Mouse (Mus musculus) retina, embryonic 14.5 days (tissue): ENCODE measurements around the gene Thsd1.
"Not testable (repeated sequence)": the region's sequence is repeated elsewhere in the genome, so short reads cannot be mapped to it uniquely, and the experiment has no call there.

Source experiments
- DNase-seq: peaks from one replicate; pipeline ENCODE4 v3.0.0-alpha.2; 2015; ENCODE audit warnings: low spot score

The Thsd1 gene

GRCm38 (mm10) chr8:22264787-22265186 is 37.7 kb downstream of the Thsd1 start:
- no peak for DNase-seq

- DNase-seq, result no peak
Observed at GRCm38 (mm10) chr8:22265194-22265593, 38.1 kb downstream of the Thsd1 start.

- DNase-seq, result no peak
Observed at GRCm38 (mm10) chr8:22266809-22267208, 39.7 kb downstream of the Thsd1 start.

GRCm38 (mm10) chr8:22273142-22273541 is 46.0 kb downstream of the Thsd1 start:
- DNase-seq, result no peak

GRCm38 (mm10) chr8:22274641-22275040 is 47.5 kb downstream of the Thsd1 start:
- no peak for DNase-seq

GRCm38 (mm10) chr8:22282999-22283491 is 55.9 kb downstream of the Thsd1 start, which contains the start of gene Tpte:
Gene Tpte, plus strand, starts transcription at chr8:22283441.
- DNase-seq, result no peak

GRCm38 (mm10) chr8:22302326-22302725 is 75.2 kb downstream of the Thsd1 start:
- no peak for DNase-seq

GRCm38 (mm10) chr8:22302896-22303306 is 75.8 kb downstream of the Thsd1 start:
- peak; percentile 44 for DNase-seq

GRCm38 (mm10) chr8:22304045-22304444 is 76.9 kb downstream of the Thsd1 start:
- not testable (repeated sequence) for DNase-seq

GRCm38 (mm10) chr8:22306999-22307398 is 79.9 kb downstream of the Thsd1 start:
- DNase-seq, result no peak
